Mouse (Mus musculus): ENCODE data around the gene Tram2. TPM values are rescaled to one million over a fixed set of nuclear protein-coding genes. Genes with fewer than 3 reads are reported as not detected.

The Tram2 gene
- polyA plus RNA-seq, 1 experiment from 2014 or later = 8.1 TPM

GRCm38 (mm10) chr1:20981764-20982163, 97.3 kb downstream of the Tram2 start:
- Histone ChIP-seq H3K9ac (replicated peaks; ENCODE audit: low read depth) (no peak overlapping the region), H3K27me3 (replicated peaks; ENCODE audit: insufficient read depth, low read length) (no peaks in the 10 kb centered on the region), H3K9me3 (ENCODE audit: low read length) (no peaks in the 10 kb centered on the region), H3K4me1 (ENCODE audit: insufficient read depth, low read depth, low read length) (no peaks in the 10 kb centered on the region), H3K27ac (ENCODE audit: low read length) (no peak overlapping the region), H3K4me2 (replicated peaks; ENCODE audit: low read depth, low read length) (no peak overlapping the region), H3K4me3 (ENCODE audit: low read depth, low read length) (no peak overlapping the region), H3K36me3 (ENCODE audit: insufficient read depth, low read length) (no peaks in the 10 kb centered on the region)
- ATAC-seq = no peak
- TF ChIP-seq EP300 (IDR thresholded peaks at IDR 0.05) = no peak
- TF ChIP-seq CTCF (IDR thresholded peaks at IDR 0.05) = no peak
- DNase-seq (ENCODE audit: low spot score) = no peak
- WGBS = 78% methylated on average over 6 of the region's 6 CpGs

GRCm38 (mm10) chr1:20980553-20980952, 98.5 kb downstream of the Tram2 start:
- Histone ChIP-seq H3K27ac (ENCODE audit: low read length) (no peak overlapping the region), H3K4me3 (ENCODE audit: low read depth, low read length) (no peak overlapping the region), H3K27me3 (replicated peaks; ENCODE audit: insufficient read depth, low read length) (no peaks in the 10 kb centered on the region), H3K4me2 (replicated peaks; ENCODE audit: low read depth, low read length) (no peak overlapping the region), H3K4me1 (ENCODE audit: insufficient read depth, low read depth, low read length) (no peaks in the 10 kb centered on the region), H3K9me3 (ENCODE audit: low read length) (no peaks in the 10 kb centered on the region), H3K9ac (replicated peaks; ENCODE audit: low read depth) (no peak overlapping the region), H3K36me3 (ENCODE audit: insufficient read depth, low read length) (no peaks in the 10 kb centered on the region)
- no peak for DNase-seq (ENCODE audit: low spot score)
- 67% methylated on average over 1 of the region's 1 CpGs for WGBS
- no peak for ATAC-seq
- TF ChIP-seq CTCF (IDR thresholded peaks at IDR 0.05) (no peak), EP300 (IDR thresholded peaks at IDR 0.05) (no peak)

- Histone ChIP-seq H3K9me3 (ENCODE audit: low read length) (no peaks in the 10 kb centered on the region), H3K4me3 (ENCODE audit: low read depth, low read length) (no peak overlapping the region), H3K4me2 (replicated peaks; ENCODE audit: low read depth, low read length) (no peak overlapping the region), H3K27me3 (replicated peaks; ENCODE audit: insufficient read depth, low read length) (no peaks in the 10 kb centered on the region), H3K36me3 (ENCODE audit: insufficient read depth, low read length) (no peaks in the 10 kb centered on the region), H3K27ac (ENCODE audit: low read length) (no peak overlapping the region), H3K9ac (replicated peaks; ENCODE audit: low read depth) (no peak overlapping the region), H3K4me1 (ENCODE audit: insufficient read depth, low read depth, low read length) (no peaks in the 10 kb centered on the region)
- 47% methylated on average over 9 of the region's 9 CpGs for WGBS
- no peak for ATAC-seq
- DNase-seq (ENCODE audit: low spot score) = no peak
- TF ChIP-seq CTCF (IDR thresholded peaks at IDR 0.05) = no peak
- TF ChIP-seq EP300 (IDR thresholded peaks at IDR 0.05) = no peak
These were observed 104.5 kb downstream of the Tram2 start for GRCm38 (mm10) chr1:20974341-20975135.

GRCm38 (mm10) chr1:20973389-20973788, 105.6 kb downstream of the Tram2 start:
- Histone ChIP-seq H3K4me2 (replicated peaks; ENCODE audit: low read depth, low read length) (no peak overlapping the region), H3K9me3 (ENCODE audit: low read length) (no peaks in the 10 kb centered on the region), H3K4me1 (ENCODE audit: insufficient read depth, low read depth, low read length) (no peaks in the 10 kb centered on the region), H3K9ac (replicated peaks; ENCODE audit: low read depth) (no peak overlapping the region), H3K4me3 (ENCODE audit: low read depth, low read length) (no peak overlapping the region), H3K27ac (ENCODE audit: low read length) (no peak overlapping the region), H3K36me3 (ENCODE audit: insufficient read depth, low read length) (no peaks in the 10 kb centered on the region), H3K27me3 (replicated peaks; ENCODE audit: insufficient read depth, low read length) (no peaks in the 10 kb centered on the region)
- ATAC-seq = no peak
- no peak for TF ChIP-seq EP300 (IDR thresholded peaks at IDR 0.05)
- no peak for TF ChIP-seq CTCF (IDR thresholded peaks at IDR 0.05)
- no peak for DNase-seq (ENCODE audit: low spot score)
- 89% methylated on average over 6 of the region's 6 CpGs for WGBS

GRCm38 (mm10) chr1:20969642-20970041, 109.4 kb downstream of the Tram2 start:
- H3K27me3 ChIP-seq (replicated peaks; ENCODE audit: insufficient read depth, low read length) = no peaks in the 10 kb centered on the region
- ATAC-seq (no peak), DNase-seq (ENCODE audit: low spot score) (no peak)
- H3K9ac ChIP-seq (replicated peaks; ENCODE audit: low read depth) = no peak overlapping the region
- no peak overlapping the region for H3K4me2 ChIP-seq (replicated peaks; ENCODE audit: low read depth, low read length)
- H3K4me1 ChIP-seq (ENCODE audit: insufficient read depth, low read depth, low read length) = no peaks in the 10 kb centered on the region
- no peaks in the 10 kb centered on the region for H3K9me3 ChIP-seq (ENCODE audit: low read length)
- H3K4me3 ChIP-seq (ENCODE audit: low read depth, low read length) = no peak overlapping the region
- TF ChIP-seq CTCF (IDR thresholded peaks at IDR 0.05) = no peak
- TF ChIP-seq EP300 (IDR thresholded peaks at IDR 0.05) = no peak
- no peak overlapping the region for H3K27ac ChIP-seq (ENCODE audit: low read length)
- WGBS = 73% methylated on average over 2 of the region's 2 CpGs
- H3K36me3 ChIP-seq (ENCODE audit: insufficient read depth, low read length) = no peaks in the 10 kb centered on the region

GRCm38 (mm10) chr1:20954876-20955275, 124.2 kb downstream of the Tram2 start:
- 81% methylated on average over 3 of the region's 3 CpGs for WGBS
- no peak overlapping the region for H3K27ac ChIP-seq (ENCODE audit: low read length)
- TF ChIP-seq CTCF (IDR thresholded peaks at IDR 0.05) = no peak
- no peak for TF ChIP-seq EP300 (IDR thresholded peaks at IDR 0.05)

More at GRCm38 (mm10) chr1:20954876-20955275, 124.2 kb downstream of the Tram2 start:
- H3K36me3 ChIP-seq (ENCODE audit: insufficient read depth, low read length) = no peaks in the 10 kb centered on the region
- no peaks in the 10 kb centered on the region for H3K27me3 ChIP-seq (replicated peaks; ENCODE audit: insufficient read depth, low read length)
- H3K9me3 ChIP-seq (ENCODE audit: low read length) = no peaks in the 10 kb centered on the region
- DNase-seq (ENCODE audit: low spot score) (no peak), ATAC-seq (no peak)
- no peak overlapping the region for H3K9ac ChIP-seq (replicated peaks; ENCODE audit: low read depth)
- H3K4me3 ChIP-seq (ENCODE audit: low read depth, low read length) = no peak overlapping the region
- H3K4me2 ChIP-seq (replicated peaks; ENCODE audit: low read depth, low read length) = no peak overlapping the region
- H3K4me1 ChIP-seq (ENCODE audit: insufficient read depth, low read depth, low read length) = no peaks in the 10 kb centered on the region
